Mouse (Mus musculus): ENCODE measurements around the gene Yeats4.

DNA sequence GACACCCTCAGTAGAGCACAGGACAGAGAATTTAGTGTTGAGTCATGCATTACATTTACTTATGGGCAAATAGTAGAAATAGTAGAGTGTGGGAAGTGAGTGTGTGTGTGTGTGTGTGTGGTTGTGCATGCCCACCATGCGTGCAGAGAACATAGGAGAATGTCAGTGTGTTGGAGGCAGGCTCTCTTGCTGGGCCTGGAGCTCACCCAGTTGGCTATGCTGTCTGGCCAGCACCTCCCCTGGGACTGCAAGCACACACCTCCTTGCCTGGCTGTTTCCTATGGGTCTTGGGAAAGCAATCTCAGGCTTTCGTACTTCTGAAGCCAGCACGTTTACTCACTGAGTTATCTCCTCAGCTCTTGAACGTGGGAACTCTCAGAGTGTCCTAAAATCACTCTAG, 10.5 kb upstream of the Yeats4 start:
- no peak for TF ChIP-seq CTCF (IDR thresholded peaks at IDR 0.05; ENCODE audit: control insufficient read depth, insufficient read depth, low read length)
- no peak for TF ChIP-seq POLR2A (IDR thresholded peaks at IDR 0.05; ENCODE audit: borderline replicate concordance, control insufficient read depth, low read depth, low read length)

Data from bone marrow, adult 2 months (tissue).